Mouse (Mus musculus) layer of hippocampus, adult 2 months (tissue): ENCODE measurements around the gene Atf7. TPM values are rescaled to one million over a fixed set of nuclear protein-coding genes. Genes with fewer than 3 reads are reported as not detected.
A peak's percentile ranks its signal among the peaks of the same experiment; 100 is the strongest.

Source experiments
- DNase-seq, 2 experiments: peaks; one replicate each; pipeline ENCODE4 v3.0.0; 2022; ENCODE audit warnings: low spot score in 2 of 2
- H3K27ac ChIP-seq: fragments of 200-600 bp; 2 replicates; pipeline ENCODE4 v1.8.1; 2022
- H3K4me3 ChIP-seq: fragments of 200-600 bp; 2 replicates; pipeline ENCODE4 v1.8.1; 2022; ENCODE audit warnings: mild to moderate bottlenecking
- CTCF ChIP-seq: fragments of 200-600 bp; conservative IDR thresholded peaks from 2 replicates; pipeline ENCODE4 v1.8.1; 2022; ENCODE audit warnings: antibody characterized with exemption, mild to moderate bottlenecking, moderate library complexity
- total RNA-seq, 2 experiments: library from RNA; stranded (reverse); gene quantifications; 2 replicates each; pipeline ENCODE4 v1.2.3; 2021

The Atf7 gene
- total RNA-seq, 2 experiments from 2014 or later = 45.5 to 46.4 TPM

DNA sequence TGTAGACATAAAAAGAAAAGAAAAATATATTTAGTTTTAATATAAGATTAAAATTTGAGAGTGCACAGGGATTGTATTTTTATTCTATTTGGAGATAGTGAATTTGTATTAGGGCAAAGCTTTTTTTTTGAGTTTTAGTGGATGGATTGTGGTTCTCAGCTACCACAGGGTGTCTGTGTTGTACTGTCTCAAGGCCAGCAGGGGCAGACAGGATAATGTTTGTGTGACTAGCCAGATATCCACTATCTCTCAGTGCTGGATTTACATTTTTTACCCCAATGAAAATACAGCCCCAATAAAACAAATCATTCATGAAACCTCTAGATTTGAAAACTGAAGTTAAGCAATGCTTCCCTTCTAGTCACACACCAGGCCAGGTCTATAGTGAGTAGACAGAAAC lies 67.7 kb downstream of the Atf7 start:
- no peak for DNase-seq
- TF ChIP-seq CTCF = peak; percentile 74
- H3K4me3 ChIP-seq = no peak overlapping the region
- peak overlapping the region; percentile 50; the same call in 1 of the 2 replicates for H3K27ac ChIP-seq

- TF ChIP-seq CTCF = no peak
Observed at GRCm38 (mm10) chr15:102555581-102555980, 69.7 kb downstream of the Atf7 start.

GRCm38 (mm10) chr15:102552599-102552998 lies 72.7 kb downstream of the Atf7 start:
- TF ChIP-seq CTCF = peak; percentile 27; the same call in 1 of the 2 replicates
- no peak overlapping the region for H3K4me3 ChIP-seq
- no peak overlapping the region for H3K27ac ChIP-seq
- DNase-seq = no peak

More at GRCm38 (mm10) chr15:102555581-102555980, 69.7 kb downstream of the Atf7 start:
- Histone ChIP-seq H3K27ac (no peak overlapping the region), H3K4me3 (no peak overlapping the region)
- DNase-seq = no peak

GRCm38 (mm10) chr15:102547478-102547877 lies 77.8 kb downstream of the Atf7 start:
- TF ChIP-seq CTCF = no peak
- Histone ChIP-seq H3K27ac (peak overlapping the region; percentile 88), H3K4me3 (no peak overlapping the region)
- DNase-seq = no peak

- Histone ChIP-seq H3K4me3 (no peak overlapping the region), H3K27ac (peak overlapping the region; percentile 88)
- no peak for TF ChIP-seq CTCF
- peak; percentile 91 to 93 for DNase-seq
Observed at GRCm38 (mm10) chr15:102546677-102547427, 78.4 kb downstream of the Atf7 start.

DNA sequence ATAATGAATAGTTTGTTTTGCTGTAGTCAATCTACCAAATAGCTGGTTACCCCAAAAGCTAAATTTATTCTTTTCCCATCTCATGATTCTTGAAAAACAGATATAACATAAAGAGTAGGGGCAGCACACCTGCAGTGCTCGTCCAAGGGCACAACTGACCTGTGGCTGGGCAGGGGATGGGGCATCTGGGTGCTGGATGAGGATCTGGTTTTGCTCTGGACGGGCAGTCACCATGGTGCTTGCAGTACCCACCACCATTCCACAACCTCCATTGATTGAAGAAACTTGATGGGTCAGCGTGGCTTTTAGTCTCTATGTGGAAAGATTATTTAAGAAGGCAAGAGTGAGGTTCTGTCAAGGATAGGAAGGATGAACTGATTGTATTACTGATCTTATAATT lies 79.0 kb downstream of the Atf7 start:
- DNase-seq = no peak
- Histone ChIP-seq H3K27ac (peak overlapping the region; percentile 88), H3K4me3 (no peak overlapping the region)
- no peak for TF ChIP-seq CTCF

DNA sequence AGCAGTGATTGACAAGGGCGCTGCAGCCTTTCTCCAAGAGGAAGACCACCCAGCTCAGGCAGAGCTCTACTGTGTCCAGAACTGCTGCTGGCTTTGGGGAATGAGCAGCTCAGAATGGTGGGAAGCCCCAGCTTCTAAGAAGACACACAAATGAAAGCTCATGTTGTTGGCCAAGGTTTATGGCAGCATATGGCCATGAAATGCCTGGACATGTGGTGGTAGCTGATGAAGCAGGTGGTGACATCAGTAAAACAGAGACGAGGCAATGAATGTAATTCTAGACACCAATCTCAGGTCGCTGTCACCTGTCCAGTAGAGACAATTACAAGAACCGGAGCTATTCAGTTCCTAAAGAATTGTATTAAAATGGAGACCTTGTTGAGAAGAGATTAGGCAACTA lies 80.5 kb downstream of the Atf7 start:
- DNase-seq = peak in 1 of 2 experiments; percentile 39
- Histone ChIP-seq H3K27ac (peak overlapping the region; percentile 56), H3K4me3 (no peak overlapping the region)
- TF ChIP-seq CTCF = no peak

- no peak for DNase-seq
- no peak for TF ChIP-seq CTCF
- Histone ChIP-seq H3K27ac (0 out of 2 replicates have a peak overlapping the region, but pooled peaks have one; percentile 44), H3K4me3 (no peak overlapping the region)
Observed at GRCm38 (mm10) chr15:102533926-102534325, 91.3 kb downstream of the Atf7 start.

GRCm38 (mm10) chr15:102532106-102532900 lies 93.0 kb downstream of the Atf7 start:
- TF ChIP-seq CTCF = no peak
- H3K27ac ChIP-seq = no peak overlapping the region

GRCm38 (mm10) chr15:102531586-102531985 lies 93.7 kb downstream of the Atf7 start:
- TF ChIP-seq CTCF = no peak
- no peak overlapping the region for H3K4me3 ChIP-seq
- DNase-seq = no peak
- no peak overlapping the region for H3K27ac ChIP-seq

More at GRCm38 (mm10) chr15:102532106-102532900, 93.0 kb downstream of the Atf7 start:
- DNase-seq = no peak
- H3K4me3 ChIP-seq = no peak overlapping the region

DNA sequence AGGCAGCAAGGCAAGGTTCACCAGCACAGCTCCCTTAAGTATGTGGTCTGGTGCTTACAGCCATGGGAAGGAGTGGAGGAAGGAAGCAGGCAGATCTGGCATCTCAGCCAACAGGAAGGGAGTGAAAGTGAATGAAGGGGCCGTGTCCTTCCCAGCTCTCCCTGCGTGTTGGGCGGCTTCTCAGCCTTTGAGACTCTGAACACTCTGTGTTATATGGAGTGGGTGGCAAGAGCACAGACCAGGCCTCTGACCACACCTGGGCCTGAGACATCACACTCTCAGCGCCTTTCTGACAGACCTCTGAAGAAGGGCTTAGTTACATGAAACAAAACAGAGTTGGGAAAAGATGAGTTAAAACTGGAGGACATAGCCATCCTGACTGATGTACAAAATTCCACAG lies 94.7 kb downstream of the Atf7 start:
- no peak overlapping the region for H3K4me3 ChIP-seq
- no peak for DNase-seq
- no peak overlapping the region for H3K27ac ChIP-seq
- no peak for TF ChIP-seq CTCF

- no peak overlapping the region for H3K27ac ChIP-seq
- TF ChIP-seq CTCF = no peak
- no peak overlapping the region for H3K4me3 ChIP-seq
- no peak for DNase-seq
Observed at GRCm38 (mm10) chr15:102528396-102528795, 96.9 kb downstream of the Atf7 start.

DNA sequence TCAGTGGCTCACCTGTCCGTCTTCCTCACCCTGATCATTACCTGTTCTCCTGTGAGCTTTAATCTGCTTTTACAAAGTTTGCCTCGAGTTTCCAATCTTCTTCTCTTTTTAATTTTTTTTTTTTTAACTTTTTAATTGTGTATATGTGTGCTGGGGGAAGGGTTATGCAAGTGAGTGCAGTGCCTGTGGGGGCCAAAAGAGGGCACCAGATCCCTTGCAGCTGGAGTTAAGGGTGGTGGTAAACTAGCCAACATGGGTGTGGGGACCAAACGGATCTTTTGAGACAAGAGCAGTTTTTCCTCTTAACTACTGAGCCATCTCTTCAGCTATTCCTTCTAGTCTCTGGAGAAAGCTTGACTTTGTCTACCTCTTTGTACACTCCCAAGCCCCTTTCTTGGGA lies 97.3 kb downstream of the Atf7 start:
- no peak for DNase-seq
- Histone ChIP-seq H3K4me3 (no peak overlapping the region), H3K27ac (no peak overlapping the region)
- TF ChIP-seq CTCF = peak; percentile 75
